Mouse (Mus musculus): Measurements from ENCODE around the gene Dnajc7.
A peak's percentile ranks its signal among the peaks of the same experiment; 100 is the strongest.

Dnajc7 gene

GRCm38 (mm10) chr11:100580275-100580674 is 39.7 kb downstream of the Dnajc7 start:
- H3K36me3 ChIP-seq (ENCODE audit: control insufficient read depth, insufficient read depth, low read length, poor library complexity, severe bottlenecking): peaks cover 16% of the 10 kb centered on the region
- DNase-seq (ENCODE audit: low read depth, low spot score): peak; percentile 46
- no peaks in the 10 kb centered on the region for H3K27me3 ChIP-seq (ENCODE audit: control insufficient read depth, insufficient read depth, low read length, poor library complexity, severe bottlenecking)

- H3K27me3 ChIP-seq (ENCODE audit: control insufficient read depth, insufficient read depth, low read length, poor library complexity, severe bottlenecking): no peaks in the 10 kb centered on the region
- peaks cover 16% of the 10 kb centered on the region for H3K36me3 ChIP-seq (ENCODE audit: control insufficient read depth, insufficient read depth, low read length, poor library complexity, severe bottlenecking)
- no peak for DNase-seq (ENCODE audit: low read depth, low spot score)
Observed at GRCm38 (mm10) chr11:100579116-100579799, 40.7 kb downstream of the Dnajc7 start.

- DNase-seq (ENCODE audit: low read depth, low spot score): peak; percentile 82
- no peaks in the 10 kb centered on the region for H3K27me3 ChIP-seq (ENCODE audit: control insufficient read depth, insufficient read depth, low read length, poor library complexity, severe bottlenecking)
Observed at GRCm38 (mm10) chr11:100577852-100578599, 41.9 kb downstream of the Dnajc7 start.

GRCm38 (mm10) chr11:100576256-100576655 is 43.7 kb downstream of the Dnajc7 start:
- DNase-seq (ENCODE audit: low read depth, low spot score): no peak
- Histone ChIP-seq H3K36me3 (ENCODE audit: control insufficient read depth, insufficient read depth, low read length, poor library complexity, severe bottlenecking) (peaks cover 9% of the 10 kb centered on the region), H3K27me3 (ENCODE audit: control insufficient read depth, insufficient read depth, low read length, poor library complexity, severe bottlenecking) (no peaks in the 10 kb centered on the region)

More at GRCm38 (mm10) chr11:100577852-100578599, 41.9 kb downstream of the Dnajc7 start:
- H3K36me3 ChIP-seq (ENCODE audit: control insufficient read depth, insufficient read depth, low read length, poor library complexity, severe bottlenecking): peaks cover 16% of the 10 kb centered on the region

GRCm38 (mm10) chr11:100575484-100575855 is 44.5 kb downstream of the Dnajc7 start:
- DNase-seq (ENCODE audit: low read depth, low spot score): no peak

GRCm38 (mm10) chr11:100574708-100575483 is 45.1 kb downstream of the Dnajc7 start, which contains the start of gene Cnp:
TSS of gene Cnp (plus strand) at chr11:100574904.
- Histone ChIP-seq H3K27me3 (ENCODE audit: control insufficient read depth, insufficient read depth, low read length, poor library complexity, severe bottlenecking) (no peaks in the 10 kb centered on the region), H3K36me3 (ENCODE audit: control insufficient read depth, insufficient read depth, low read length, poor library complexity, severe bottlenecking) (peaks cover 7% of the 10 kb centered on the region)
- DNase-seq (ENCODE audit: low read depth, low spot score): peak; percentile 87

More at GRCm38 (mm10) chr11:100575484-100575855, 44.5 kb downstream of the Dnajc7 start:
- H3K27me3 ChIP-seq (ENCODE audit: control insufficient read depth, insufficient read depth, low read length, poor library complexity, severe bottlenecking): no peaks in the 10 kb centered on the region
- peaks cover 7% of the 10 kb centered on the region for H3K36me3 ChIP-seq (ENCODE audit: control insufficient read depth, insufficient read depth, low read length, poor library complexity, severe bottlenecking)

- DNase-seq (ENCODE audit: low read depth, low spot score): peak; percentile 52
- Histone ChIP-seq H3K27me3 (ENCODE audit: control insufficient read depth, insufficient read depth, low read length, poor library complexity, severe bottlenecking) (no peaks in the 10 kb centered on the region), H3K36me3 (ENCODE audit: control insufficient read depth, insufficient read depth, low read length, poor library complexity, severe bottlenecking) (peaks cover 4% of the 10 kb centered on the region)
Observed at GRCm38 (mm10) chr11:100574188-100574587, 45.8 kb downstream of the Dnajc7 start.

GRCm38 (mm10) chr11:100571202-100571567 is 48.8 kb downstream of the Dnajc7 start:
- peak; percentile 66 for DNase-seq (ENCODE audit: low read depth, low spot score)
- H3K27me3 ChIP-seq (ENCODE audit: control insufficient read depth, insufficient read depth, low read length, poor library complexity, severe bottlenecking): no peaks in the 10 kb centered on the region
- H3K36me3 ChIP-seq (ENCODE audit: control insufficient read depth, insufficient read depth, low read length, poor library complexity, severe bottlenecking): no peaks in the 10 kb centered on the region

GRCm38 (mm10) chr11:100570430-100571201 is 49.4 kb downstream of the Dnajc7 start:
- H3K27me3 ChIP-seq (ENCODE audit: control insufficient read depth, insufficient read depth, low read length, poor library complexity, severe bottlenecking): no peaks in the 10 kb centered on the region

GRCm38 (mm10) chr11:100569789-100570188 is 50.2 kb downstream of the Dnajc7 start:
- no peaks in the 10 kb centered on the region for H3K27me3 ChIP-seq (ENCODE audit: control insufficient read depth, insufficient read depth, low read length, poor library complexity, severe bottlenecking)
- no peak for DNase-seq (ENCODE audit: low read depth, low spot score)
- no peaks in the 10 kb centered on the region for H3K36me3 ChIP-seq (ENCODE audit: control insufficient read depth, insufficient read depth, low read length, poor library complexity, severe bottlenecking)

More at GRCm38 (mm10) chr11:100570430-100571201, 49.4 kb downstream of the Dnajc7 start:
- DNase-seq (ENCODE audit: low read depth, low spot score): peak; percentile 84
- H3K36me3 ChIP-seq (ENCODE audit: control insufficient read depth, insufficient read depth, low read length, poor library complexity, severe bottlenecking): no peaks in the 10 kb centered on the region

GRCm38 (mm10) chr11:100568692-100569091 is 51.3 kb downstream of the Dnajc7 start:
- no peaks in the 10 kb centered on the region for H3K36me3 ChIP-seq (ENCODE audit: control insufficient read depth, insufficient read depth, low read length, poor library complexity, severe bottlenecking)
- no peak for DNase-seq (ENCODE audit: low read depth, low spot score)
- no peaks in the 10 kb centered on the region for H3K27me3 ChIP-seq (ENCODE audit: control insufficient read depth, insufficient read depth, low read length, poor library complexity, severe bottlenecking)

- peak; percentile 63 for DNase-seq (ENCODE audit: low read depth, low spot score)
- H3K36me3 ChIP-seq (ENCODE audit: control insufficient read depth, insufficient read depth, low read length, poor library complexity, severe bottlenecking): no peaks in the 10 kb centered on the region
Observed at GRCm38 (mm10) chr11:100567815-100568245, 52.1 kb downstream of the Dnajc7 start.

GRCm38 (mm10) chr11:100567229-100567628 is 52.7 kb downstream of the Dnajc7 start:
- no peak for DNase-seq (ENCODE audit: low read depth, low spot score)
- Histone ChIP-seq H3K36me3 (ENCODE audit: control insufficient read depth, insufficient read depth, low read length, poor library complexity, severe bottlenecking) (no peaks in the 10 kb centered on the region), H3K27me3 (ENCODE audit: control insufficient read depth, insufficient read depth, low read length, poor library complexity, severe bottlenecking) (no peaks in the 10 kb centered on the region)

More at GRCm38 (mm10) chr11:100567815-100568245, 52.1 kb downstream of the Dnajc7 start:
- H3K27me3 ChIP-seq (ENCODE audit: control insufficient read depth, insufficient read depth, low read length, poor library complexity, severe bottlenecking): no peaks in the 10 kb centered on the region

- no peak for DNase-seq (ENCODE audit: low read depth, low spot score)
- H3K36me3 ChIP-seq (ENCODE audit: control insufficient read depth, insufficient read depth, low read length, poor library complexity, severe bottlenecking): no peaks in the 10 kb centered on the region
Observed at GRCm38 (mm10) chr11:100564703-100565102, 55.3 kb downstream of the Dnajc7 start.

More at GRCm38 (mm10) chr11:100564703-100565102, 55.3 kb downstream of the Dnajc7 start:
- no peaks in the 10 kb centered on the region; the same call in 1 of the 2 replicates for H3K27me3 ChIP-seq (ENCODE audit: control insufficient read depth, insufficient read depth, low read length, poor library complexity, severe bottlenecking)
